Mouse (Mus musculus): ENCODE data around the gene Btbd9.

Gene Btbd9

DNA sequence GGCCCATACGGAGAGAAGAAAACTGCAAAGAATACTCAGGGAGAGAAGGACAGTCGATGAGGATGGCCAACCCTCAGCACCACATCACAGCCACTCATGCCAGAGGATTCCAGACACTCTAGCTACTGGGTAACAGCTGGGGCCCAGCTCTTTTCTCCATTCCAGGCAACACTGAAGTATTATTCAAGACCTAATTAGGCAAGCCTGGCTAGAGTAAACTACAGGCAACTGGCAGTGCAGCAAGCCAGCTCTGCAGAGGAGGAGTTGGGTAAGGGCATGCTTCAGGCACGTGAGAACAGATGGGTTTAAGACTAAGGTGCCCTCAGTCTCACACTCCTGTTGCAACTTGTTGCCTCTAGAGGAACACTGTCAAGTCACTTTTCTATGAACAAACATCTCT lies 118.0 kb downstream of the Btbd9 start:
- peak; percentile 71 for DNase-seq (ENCODE audit: extremely low read depth, low read depth, low spot score)

DNA sequence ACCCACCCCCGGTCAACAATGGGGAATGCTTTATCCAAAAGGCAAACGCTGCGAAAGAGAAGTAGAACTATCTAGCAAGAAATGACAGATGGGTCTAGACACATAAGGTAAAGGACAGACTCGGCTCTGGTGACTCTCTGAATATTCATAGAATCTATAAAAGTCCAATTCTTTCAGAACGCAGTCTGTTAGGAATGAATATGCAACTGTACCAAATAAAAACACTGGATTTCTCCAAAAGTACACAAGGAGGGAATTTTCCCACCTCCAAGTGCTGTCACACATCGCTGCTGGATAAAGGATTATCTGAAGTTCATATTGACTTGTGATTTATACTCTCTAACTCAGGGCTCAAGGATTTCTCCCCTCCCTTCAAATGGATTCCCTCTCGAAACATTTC lies 118.8 kb downstream of the Btbd9 start:
- no peak for DNase-seq (ENCODE audit: extremely low read depth, low read depth, low spot score)

DNA sequence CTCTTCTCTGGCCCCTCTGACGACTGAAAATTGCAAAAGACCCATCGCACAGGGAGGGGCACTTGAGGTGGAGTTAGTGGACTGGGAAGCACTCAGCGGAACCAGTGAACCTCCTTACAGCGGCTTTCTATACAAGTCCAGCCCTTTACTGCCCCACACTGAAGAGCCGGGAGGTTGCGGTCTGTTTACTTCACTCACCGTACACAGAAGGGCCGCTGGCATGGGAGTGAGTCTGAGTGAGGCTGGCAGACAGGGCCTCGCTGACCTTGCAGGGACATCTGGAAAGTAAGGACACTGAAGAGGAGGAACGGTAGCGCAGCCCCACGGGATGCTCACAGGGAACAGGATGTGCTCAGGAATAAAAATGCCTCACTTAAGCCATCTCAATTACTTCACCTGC lies 120.0 kb downstream of the Btbd9 start:
- DNase-seq (ENCODE audit: extremely low read depth, low read depth, low spot score): no peak

DNA sequence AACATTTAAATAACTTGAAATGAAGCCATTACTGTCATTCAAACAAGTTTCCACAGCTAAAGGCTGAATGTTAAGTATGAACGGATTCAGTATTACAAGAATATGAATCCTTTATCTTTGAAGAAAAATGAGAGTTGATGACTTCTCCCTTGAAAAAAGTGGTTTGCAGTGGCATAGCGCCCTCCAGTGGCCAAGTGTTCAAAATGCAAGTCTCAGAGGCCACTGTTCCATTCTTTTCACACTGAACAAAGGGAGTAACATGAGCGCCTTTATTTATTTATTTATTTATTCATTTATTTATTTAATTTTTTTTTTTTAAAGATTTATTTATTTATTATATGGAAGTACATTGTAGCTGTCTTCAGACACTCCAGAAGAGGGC lies 121.4 kb downstream of the Btbd9 start:
- no peak for DNase-seq (ENCODE audit: extremely low read depth, low read depth, low spot score)

DNA sequence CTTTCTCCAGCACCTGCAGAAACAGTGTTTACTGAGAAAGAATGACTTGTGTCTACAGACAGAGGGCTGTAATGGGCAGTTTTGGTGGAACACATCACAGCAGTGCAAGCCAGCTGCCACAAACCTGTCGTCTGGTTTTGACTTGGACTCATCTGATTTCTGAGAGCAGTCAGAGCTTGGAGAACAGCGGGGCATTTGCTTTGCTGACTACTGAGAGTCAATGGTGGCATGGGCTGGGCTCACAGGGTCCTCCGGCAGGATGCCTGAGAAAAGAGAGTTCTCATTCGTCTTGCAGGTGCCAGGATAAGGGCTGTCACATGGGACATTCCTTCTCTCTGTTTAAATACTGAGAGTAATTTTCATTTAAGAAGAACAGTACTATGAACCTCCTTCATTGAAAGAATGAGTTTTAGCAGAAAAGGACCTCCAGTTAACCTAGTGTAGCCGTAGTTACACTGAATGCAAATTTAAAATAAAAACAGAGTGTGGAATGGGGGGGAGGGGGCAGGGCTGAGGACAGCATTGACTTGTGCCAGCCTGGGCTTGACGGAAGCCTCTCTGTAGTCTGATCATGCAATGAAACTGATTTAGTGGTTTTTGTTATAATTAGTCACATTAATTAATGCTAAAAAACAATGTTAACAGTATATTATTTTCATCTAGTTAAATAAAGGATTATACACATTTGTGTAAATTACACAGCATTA lies 122.0 kb downstream of the Btbd9 start:
- DNase-seq (ENCODE audit: extremely low read depth, low read depth, low spot score): no peak

DNA sequence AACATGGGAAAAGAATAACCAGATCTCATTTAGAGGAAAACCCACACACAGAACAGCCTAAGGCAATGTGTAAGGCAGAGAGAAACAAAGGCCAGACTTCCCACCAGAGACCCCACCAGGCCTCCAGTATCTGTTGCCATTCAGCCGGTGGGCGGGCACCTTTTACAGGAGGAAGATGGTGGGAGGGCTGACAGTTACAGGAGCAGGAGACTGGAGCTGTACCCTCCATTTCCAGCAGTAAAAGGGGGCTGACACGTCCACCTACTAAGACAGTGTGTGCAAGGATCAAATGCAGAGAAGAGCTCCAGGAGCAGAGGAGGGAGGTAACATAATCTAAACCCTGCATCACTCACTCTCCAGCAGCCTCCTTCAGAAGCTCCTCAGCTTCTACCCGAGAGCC lies 123.0 kb downstream of the Btbd9 start:
- no peak for DNase-seq (ENCODE audit: extremely low read depth, low read depth, low spot score)

DNA sequence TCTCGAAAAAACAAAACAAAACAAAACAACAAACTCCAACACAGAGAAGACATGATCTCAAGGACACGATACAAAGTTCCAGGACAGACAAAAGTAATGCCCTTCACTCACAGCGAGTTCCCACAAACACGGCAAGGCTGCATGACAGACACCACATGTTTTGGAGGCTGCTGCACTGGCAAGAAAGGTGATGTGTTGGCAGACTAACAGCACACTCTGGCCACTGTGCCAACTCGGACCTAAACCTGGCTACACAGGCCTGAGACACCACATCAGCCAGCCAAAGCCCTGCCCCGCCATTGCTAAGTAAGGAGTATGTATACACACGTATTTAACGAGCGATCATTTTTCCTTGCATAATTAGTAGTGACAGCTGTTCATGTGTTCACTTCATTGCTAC lies 123.9 kb downstream of the Btbd9 start:
- DNase-seq (ENCODE audit: extremely low read depth, low read depth, low spot score): no peak

DNA sequence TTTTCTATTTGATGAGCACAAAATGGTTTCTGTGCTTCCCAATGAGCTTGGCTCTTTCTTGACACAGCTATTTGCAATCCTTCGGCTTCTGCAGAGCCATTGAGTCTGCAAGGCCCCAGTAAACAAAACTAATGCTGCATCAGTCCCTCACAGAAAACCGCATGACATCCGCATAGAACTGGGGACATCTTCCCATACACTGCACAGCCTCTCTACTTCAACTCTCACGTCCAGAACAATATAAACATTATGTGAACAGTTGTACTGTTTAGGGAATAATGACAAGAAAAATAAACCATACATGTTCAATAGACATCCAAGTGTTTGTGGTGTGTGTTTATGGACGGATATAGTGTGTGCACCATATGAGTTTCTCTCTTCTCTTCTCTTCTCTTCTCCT lies 127.7 kb downstream of the Btbd9 start:
- DNase-seq (ENCODE audit: extremely low read depth, low read depth, low spot score): no peak

DNA sequence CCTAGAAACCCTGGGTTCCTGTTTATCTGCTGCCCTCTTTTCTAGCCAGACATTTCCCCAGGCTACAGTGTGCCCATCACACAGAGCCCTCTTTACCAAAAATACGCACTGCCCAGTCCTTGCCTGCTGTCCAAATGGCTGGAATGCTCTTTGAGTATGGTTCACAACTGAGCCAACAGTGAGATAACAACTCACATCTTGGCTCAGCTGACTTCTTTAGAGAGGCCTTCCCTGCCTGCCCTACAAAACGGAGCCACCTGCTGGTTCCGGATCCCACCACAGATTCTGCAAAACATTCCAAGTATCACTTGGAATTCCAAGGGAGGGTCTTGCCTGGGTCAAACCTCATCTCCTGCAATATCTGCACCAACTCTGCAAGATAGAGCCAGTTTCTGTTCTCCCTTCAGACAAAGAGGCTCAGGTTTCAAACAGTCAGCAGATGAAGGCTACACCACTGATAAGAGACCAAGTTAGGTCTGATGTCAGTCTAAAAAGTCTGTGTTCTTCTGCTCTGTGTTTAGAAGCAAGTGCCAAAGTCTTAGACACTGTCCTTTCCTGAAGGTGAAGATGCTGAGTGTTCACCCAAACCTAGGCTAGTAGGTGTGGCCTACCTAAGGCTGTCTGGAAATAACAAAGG lies 130.4 kb downstream of the Btbd9 start:
- no peak for DNase-seq (ENCODE audit: extremely low read depth, low read depth, low spot score)

DNA sequence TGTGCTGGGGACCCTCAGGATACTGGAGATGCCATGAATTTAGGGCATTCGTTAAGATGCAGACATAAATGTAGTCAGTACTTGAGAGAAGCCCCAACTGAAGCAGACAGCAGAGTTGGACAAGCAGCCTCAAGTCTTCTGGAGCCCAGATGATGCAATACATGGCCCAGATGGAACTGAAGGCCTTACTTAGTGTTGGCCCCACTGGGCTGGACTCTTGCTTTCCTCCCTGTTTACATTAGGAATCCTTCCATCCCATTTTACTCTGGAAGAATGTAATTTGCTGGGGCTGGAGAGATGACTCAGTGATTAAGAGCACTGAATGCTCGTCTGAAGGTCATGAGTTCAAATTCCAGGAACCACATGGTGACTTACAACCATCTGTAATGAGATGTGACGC lies 136.6 kb downstream of the Btbd9 start:
- no peak for DNase-seq (ENCODE audit: extremely low read depth, low read depth, low spot score)

DNA sequence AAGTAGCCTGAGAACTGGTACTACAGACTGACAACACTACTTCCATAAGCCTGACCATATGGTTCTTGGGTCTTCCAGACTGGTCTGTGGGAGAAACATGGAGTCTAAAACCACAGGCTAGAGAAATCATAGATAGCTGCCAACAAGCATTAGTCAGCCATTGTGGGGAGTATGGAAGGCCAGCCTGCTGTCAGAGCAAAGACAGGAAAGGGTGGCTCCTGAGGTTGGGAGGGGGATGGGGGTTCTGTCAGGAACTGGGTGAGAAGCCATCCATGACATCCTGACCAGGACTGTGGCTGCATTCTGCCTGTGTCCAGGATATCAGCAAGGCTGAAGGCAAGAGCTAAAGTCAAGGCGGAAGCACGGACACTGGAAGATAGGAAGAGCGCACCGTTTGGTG lies 137.5 kb downstream of the Btbd9 start:
- DNase-seq (ENCODE audit: extremely low read depth, low read depth, low spot score): no peak

DNA sequence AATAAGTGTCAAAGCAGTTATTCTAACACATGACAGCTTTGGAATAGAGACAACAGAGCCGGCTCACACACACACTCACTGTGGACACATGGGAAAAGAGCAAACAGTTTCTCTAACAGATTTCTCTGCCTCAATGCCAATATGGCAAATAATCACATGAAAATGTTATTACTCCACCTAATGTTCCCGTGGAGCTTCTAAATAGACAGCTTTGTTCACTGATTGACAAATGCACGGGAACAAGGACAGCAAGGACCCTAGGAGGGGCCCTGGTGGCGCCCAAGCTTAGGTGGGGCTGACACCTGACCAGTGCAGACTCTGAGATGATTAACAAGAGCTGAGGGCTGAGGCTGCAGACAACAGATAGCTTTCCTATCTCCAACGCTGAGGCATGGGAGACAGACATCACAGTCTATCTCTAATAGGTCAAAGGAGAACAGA lies 140.2 kb downstream of the Btbd9 start:
- DNase-seq (ENCODE audit: extremely low read depth, low read depth, low spot score): no peak

DNA sequence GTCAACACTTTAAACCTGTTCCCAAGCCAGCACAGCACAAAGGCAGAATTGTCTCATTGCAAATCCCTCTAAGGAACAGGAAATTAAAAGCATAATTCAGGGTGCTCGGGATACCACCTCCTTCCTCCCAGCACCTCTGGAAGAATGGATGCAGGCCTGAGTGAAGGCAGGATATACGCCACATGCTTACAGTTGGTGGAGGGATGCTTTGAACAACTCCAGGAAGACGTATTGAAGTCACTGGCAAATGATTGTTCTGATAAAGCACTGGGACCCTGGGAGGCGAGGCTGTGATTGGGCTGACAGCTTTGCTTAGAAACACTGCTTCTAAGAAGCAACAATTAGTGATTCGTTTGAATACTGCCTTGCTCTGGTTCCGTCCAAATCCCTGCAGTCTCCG lies 140.8 kb downstream of the Btbd9 start:
- no peak for DNase-seq (ENCODE audit: extremely low read depth, low read depth, low spot score)

DNA sequence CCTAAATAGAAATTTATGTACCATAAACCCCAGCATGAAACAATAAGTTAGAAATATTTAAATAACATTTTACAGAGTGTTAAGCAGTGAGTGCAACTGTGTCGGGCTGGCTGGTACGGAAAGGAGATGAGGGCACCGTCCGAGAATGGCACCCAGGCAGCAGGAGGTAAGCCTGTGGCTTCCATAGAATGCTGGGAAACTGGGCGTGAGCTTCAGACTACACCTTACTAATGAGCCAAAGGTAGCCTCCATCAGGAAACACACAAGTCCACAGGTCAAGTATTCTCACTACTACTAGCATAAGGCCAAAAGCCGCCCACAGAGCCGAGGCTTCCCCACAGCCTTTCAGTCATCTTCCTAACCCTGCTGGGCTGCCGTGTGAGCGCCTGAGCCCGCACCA lies 144.2 kb downstream of the Btbd9 start:
- DNase-seq (ENCODE audit: extremely low read depth, low read depth, low spot score): no peak

DNA sequence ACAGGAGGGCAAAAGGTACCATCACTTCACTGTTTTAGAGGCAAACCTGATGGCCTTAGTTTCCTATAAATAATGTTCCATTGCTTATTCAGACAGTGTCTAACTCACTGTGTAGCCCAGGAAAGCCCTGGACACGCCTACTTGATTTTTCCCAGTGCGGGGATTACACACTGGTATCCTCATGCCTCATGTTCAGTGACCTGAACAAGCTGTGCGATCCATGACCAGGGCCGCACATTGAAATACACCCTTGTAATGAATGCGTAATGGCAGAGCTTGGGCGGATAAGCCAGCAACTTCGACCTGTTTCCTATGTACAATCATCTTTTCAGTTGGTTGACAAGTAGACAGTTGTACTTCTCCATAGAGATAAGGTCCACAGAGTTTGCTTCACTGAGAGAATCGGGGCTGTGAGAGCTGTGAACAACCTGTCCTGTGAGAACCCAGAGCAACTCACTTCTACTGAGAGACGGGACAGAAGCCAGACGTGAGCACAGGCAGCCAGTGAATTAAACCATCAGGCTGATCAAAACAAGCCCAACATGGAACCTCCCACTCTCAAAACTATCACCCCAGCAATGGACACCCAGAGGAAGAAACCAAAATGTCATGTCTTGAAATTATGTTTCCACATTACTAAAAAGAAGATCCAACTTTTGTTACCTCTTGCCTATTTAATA lies 145.2 kb downstream of the Btbd9 start:
- no peak for DNase-seq (ENCODE audit: extremely low read depth, low read depth, low spot score)

DNA sequence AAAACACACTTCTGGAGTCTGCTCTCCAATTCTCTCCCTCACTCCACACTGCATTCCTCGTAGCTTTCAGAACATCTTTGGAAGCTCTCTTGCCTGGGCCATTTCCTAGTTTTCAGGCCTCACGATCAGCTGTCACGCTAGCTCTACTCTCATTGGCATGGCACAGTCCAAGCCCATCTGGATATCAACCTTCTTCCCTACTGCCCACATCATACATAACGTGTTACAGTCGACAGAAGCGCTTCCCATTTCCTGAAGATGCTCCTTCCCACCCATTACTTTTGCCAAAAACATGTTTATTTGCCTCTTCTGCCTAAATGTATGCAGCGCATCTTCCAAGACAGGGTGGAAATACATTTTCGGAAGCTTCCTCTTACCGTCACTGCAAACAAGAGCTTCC lies 147.6 kb downstream of the Btbd9 start:
- DNase-seq (ENCODE audit: extremely low read depth, low read depth, low spot score): no peak

DNA sequence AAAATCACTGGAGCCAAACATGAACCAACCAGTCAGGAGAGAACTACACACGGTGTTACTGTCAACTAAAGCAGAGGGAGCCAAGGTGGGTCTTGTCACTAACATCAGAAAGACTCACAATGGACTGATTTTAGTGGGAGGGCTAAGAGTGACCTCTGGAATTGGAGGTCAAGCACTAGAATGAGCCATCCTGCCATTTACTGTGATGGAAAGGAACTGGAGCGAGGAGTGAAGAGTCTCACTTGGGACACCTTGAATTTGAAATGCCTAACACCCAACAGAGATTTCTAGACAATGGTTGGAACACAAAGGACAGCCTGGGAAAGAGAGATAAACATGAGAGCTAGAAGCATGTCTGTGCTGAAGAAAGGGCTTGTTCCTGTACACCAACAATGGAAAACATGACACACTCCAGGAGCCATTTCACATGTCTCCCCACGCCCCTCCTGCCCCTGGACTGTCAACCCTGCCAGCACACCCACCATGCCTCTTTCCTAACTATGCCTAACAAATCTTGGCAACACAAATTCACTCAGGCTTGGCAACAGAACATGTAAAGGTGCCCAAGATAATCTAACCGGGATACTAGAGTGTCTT lies 152.9 kb downstream of the Btbd9 start:
- DNase-seq (ENCODE audit: extremely low read depth, low read depth, low spot score): peak; percentile 18

DNA sequence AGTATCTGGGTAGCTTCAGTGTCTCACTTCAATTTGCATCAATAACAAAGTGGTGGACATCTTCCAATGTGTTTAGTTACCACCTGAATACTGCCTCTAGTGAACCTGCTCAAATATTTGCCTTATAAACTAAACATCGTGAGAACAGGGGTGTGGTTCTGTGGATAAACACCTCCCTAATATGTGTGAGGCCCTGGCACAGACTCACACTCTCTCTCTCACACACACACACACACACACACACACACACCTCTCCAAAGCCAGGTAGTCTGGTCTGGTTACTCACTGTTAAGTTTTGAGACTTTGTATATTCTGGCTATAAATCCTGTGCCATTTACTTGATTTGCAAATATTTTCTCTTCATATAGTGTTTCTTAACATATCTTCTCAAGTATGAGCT lies 154.0 kb downstream of the Btbd9 start:
- DNase-seq (ENCODE audit: extremely low read depth, low read depth, low spot score): no peak

DNA sequence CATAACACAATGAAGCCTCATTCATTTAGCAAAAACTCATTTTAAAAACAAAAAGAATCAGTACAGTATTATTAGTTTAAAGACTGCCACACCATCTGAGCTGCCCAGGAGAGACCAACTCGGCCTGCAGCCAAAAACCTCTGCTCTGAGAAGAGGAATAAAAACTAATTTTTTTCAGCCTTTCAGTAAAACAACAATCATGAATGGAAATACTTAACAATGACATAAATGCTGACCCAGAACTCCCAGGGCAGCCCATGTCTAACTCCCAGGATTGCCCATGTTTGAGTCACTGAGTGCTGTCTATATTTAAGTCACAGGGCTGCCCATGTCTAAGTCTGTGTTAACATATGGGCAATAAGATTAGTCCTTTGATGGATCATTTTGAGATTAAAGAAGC lies 155.0 kb downstream of the Btbd9 start:
- DNase-seq (ENCODE audit: extremely low read depth, low read depth, low spot score): no peak

DNA sequence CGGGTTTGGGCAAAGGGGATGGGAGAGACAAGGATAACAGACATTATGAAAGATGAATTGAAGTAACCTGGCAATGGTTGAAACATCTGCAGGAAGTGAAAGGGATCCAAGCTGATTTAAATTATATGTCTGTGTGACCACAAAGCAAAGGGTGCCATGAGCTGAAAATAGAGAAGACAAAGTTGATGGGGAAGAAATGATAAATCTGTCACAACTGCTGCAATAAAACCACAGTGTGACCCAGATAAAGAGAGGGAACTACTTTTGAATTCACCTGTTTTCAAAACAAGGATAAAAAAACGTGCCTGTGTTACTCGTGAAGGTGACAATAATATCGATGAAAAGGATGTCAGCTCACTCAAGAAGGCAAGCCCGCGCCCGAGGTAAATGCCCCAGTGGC lies 156.8 kb downstream of the Btbd9 start:
- DNase-seq (ENCODE audit: extremely low read depth, low read depth, low spot score): no peak

DNA sequence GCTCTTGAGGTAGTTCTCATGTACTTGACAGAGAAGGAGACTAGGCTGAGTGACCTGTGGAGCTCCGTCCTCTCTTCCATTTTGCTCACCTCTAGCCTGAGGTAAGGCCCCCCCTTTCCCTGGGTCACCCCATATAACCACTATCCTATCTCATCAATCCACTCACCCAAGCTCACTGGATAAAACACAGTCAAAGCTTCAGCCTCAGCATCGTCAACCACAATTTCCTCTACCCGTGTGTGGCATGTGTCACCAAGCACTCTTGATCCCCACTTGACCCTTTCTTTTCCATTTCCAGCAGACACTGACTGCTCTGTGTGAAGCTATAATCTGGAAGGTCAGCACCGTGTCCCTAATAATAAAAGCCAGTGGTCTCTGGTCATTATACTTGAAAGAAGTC lies 157.8 kb downstream of the Btbd9 start:
- no peak for DNase-seq (ENCODE audit: extremely low read depth, low read depth, low spot score)

DNA sequence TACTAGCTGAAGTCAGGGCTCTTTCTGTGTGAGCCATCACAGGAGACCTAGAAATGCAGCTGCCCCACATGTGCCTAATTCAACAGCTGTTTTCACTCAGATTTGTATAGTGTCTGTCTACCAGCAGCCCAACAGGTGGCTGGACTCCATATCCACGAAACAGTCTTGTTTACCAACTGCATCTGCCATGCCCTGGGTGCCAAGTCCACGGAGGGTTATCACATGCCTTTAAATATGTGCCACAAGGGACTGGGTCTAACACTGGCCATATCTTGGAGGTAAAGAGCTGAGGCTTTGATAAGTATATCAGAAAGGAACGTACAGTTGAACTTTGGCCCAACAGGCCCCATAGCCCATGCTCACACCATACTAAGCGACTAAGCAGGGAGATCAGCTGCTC lies 159.2 kb downstream of the Btbd9 start:
- DNase-seq (ENCODE audit: extremely low read depth, low read depth, low spot score): no peak
